Mouse (Mus musculus) spleen, postnatal 10 days (tissue): ENCODE measurements around the gene Gm10272.
"Not testable (repeated sequence)": the region's sequence is repeated elsewhere in the genome, so short reads cannot be mapped to it uniquely, and the experiment has no call there.

Source experiments
- DNase-seq, 2 experiments: peaks; one replicate each; pipeline ENCODE4 v3.0.0; 2021 to 2022; ENCODE audit warnings: low spot score in 2 of 2

Gene Gm10272

DNA sequence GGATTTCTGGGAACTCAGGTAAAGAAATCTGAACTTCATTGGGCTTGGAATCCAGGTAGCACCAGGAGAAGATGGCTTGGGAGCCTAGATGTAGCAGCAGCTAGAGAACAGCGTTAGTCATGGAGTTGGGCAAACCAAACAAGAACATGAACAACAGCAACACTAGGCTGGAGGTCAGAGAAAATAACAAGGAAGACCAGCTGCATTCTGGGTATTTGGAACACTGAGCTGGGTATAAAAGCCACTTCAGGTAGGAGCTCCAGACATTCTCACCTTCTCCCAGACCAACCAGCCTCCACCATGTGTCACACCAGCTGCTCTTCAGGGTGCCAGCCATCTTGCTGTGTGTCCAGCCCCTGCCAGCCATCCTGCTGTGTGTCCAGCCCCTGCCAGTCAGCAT is at the start of gene Gm10272:
TSS of gene Gm10272 (plus strand) at position 301 of the 400 bp plus-strand sequence.
- no peak for DNase-seq

DNA sequence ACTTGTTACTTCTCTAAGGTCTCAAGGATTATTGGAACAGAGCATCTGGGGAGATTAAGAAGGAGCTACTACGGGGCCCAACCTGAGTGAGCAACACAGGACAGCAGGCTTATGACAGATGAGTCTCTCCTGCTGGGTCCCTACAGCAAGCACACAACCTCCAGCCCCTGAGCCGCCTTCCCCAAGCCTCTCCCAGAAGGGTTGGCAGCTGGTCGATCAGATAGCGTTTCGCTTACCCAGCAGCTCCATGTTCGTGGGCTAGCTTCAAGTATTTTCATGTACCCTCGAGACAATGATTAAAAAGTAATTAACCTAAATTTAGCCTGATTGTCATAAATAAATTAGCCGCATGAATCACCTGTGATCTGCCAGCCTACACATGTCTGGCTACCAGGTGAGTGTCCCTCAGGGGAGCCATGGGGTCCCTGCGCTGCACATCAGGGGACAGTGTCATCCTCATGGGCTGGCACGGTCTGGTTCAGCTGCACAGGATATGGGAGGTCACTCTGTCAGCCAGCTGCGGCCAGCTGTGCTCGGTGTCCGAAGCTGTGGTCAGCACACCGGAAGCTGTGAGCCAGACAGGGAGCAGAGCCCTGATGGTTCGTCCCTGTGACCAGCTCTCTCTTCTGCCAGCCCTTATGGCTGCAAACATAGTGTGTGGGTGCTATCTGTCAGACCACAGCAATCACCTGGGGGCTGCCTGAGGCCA is 48.0 kb upstream of the Gm10272 start:
- DNase-seq, result no peak

DNA sequence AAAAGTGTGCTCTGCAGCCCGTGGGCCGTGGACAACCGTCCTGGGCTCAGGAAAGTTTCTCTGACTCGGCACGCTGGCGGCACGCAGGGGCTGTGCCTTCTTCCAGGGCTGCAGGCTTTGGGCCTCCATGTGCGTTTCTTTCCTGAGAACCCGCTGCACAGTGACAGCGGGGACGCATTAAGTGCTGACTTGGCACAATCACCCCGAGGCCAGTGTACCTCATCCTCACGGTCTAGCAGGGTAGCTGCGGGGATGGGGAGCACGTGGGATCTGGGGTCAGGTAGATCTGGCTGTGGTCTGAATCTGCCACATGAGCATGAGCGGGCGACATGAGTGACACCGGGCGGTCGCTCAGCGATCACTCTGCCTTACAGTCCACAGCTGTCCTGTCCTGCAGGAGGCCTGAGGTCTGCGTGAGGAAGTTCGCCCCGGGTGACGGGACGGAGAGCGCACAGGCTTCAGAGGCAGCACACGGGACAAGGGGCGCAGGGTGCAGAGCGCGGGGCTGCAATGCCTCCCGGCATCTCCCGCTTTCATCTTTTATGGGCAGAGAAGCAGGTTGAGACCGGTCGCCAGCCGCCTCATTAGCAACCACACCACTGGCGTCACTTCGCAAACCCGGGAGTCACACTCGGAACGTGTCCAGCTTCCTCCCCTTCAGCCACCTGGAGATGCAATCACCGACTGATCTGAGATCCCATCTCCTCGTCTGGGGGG is 42.3 kb upstream of the Gm10272 start:
- no peak for DNase-seq

DNA sequence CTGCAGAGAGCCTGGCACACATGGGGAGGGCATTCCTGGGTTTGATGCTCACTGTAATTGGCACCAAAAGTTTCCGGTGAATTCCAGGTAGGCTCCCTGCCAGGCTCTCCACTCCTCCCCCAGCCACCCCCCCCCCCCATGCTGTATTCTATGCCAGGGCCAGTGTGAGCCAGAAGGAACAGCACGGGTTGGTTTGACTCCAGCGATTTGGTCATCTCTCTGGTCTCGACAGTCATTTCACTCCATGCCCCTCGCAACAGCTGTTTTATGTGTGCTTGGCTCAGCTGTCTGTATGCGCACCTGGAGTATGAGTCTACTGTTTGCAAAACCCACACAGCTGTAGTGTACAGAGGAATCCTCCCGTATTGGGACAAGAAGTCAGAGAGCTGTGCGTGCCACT is 40.1 kb upstream of the Gm10272 start:
- no peak for DNase-seq

DNA sequence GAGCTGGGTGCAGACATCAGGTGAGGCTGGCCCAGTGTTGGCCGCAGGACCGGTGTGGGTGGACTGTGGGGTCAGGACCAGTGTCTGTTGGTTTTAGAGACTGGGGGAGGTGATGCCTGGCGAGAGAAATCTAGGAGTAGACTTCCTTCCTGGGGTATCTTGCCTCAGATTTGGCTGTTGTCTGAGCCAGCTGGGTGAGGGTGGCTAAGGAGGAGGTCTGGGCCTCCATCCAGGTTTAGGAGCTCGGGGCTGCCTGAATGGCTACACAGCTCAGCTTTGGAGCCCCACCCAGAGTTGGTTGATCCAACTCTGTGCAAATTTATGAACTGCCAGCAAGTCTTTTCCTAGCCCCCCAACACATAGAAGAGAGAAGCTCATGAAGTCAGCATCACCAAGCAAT is 39.0 kb upstream of the Gm10272 start:
- no peak for DNase-seq

DNA sequence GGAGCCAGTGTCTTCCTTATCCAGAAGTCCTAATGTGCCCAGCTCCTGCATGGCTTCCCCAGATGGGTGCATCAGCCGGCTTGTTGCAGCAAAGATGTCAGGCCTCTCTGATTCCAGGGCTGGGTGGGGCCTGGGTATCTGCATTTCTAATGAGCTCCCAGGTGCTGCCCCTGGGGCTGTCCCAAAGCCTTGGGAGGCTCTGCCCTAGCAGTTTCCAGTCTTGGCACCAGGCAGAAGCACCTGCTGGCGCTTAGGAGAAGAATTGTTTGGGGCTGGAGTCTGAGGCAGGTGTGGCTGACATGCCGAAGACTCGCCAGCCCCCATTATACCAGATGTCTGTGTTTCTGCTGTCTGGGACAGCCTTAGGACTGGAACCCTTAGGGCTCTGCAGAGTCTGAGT is 35.7 kb upstream of the Gm10272 start:
- no peak for DNase-seq

DNA sequence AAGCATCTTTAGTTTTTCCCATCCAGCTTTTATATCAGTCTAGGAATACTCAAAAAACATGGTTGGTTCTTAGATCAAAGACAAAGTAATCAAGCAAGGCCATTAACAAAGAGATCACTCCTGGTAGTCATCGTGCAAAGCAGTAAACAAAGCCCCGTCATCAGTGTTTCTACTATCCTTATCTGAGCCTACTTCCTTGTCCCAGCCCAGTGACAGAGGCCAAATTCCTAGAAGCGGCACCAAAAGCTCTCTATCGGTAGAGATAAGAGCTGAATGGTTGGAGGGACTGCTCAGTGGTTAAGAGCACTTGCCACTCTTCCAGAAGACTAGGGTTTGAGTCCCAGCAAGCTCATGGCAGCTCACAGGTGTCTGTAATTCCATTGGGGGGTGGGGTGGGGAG is 34.9 kb upstream of the Gm10272 start:
- DNase-seq, result no peak

DNA sequence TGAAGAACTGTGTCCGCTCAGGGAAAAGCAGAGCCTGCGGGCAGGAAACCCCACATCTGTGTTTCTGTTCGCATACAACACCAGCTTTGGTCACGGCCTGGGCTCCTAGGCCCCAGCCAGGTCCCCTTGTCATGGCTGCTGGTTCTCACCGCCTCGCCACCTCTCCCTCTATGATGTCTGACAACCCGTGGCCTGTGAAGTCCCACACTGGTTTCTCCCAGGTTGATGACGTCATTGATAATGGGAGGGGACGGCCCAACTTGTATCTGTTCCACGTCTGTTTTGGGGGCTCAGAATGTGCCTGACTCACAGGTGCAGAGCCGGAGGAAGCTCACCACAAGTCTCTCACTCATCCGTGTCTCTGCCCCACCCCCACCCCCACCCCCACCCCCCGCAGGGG is 32.7 kb upstream of the Gm10272 start:
- peak in 1 of 2 experiments; percentile 37 for DNase-seq

DNA sequence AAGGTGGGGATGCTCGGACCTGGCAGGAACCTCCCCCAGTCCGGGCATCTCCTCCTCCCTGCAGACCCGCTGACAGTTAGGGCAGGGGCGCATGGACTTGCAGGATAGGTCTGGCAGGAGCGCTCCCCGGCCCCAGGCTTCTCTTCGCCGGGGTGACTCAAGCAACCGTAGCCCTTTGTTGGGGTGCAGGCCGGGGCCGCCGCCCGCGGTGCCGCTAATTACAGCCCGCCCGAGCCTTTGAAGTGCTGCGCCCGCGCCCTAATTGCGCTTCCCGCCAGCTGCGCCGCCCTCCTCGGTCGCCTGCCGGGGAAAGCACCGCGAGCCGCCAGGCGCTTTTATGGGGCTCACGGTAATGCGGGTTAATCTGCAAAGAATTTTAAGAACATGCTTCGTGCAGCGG is 28.9 kb upstream of the Gm10272 start:
- DNase-seq, result peak in 1 of 2 experiments; percentile 43

DNA sequence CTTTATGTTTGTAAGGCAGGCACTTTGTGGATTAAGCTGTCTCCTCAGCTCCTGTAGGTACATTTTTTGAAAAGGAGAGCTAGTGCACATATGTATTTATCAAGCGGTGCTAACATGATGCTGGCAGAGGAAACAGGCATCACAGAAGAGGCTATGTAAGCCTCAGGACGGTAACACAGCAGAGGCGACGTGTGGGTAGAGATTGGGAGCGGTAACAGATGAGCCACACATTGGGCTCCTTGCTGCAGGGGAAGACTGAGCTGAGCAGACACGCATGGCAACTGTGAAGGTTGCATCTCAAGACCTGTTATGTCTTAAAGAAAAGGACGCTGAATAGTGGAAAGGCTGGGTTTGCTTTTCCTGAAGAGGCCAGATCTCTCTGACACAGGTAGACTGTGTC is 23.4 kb upstream of the Gm10272 start:
- DNase-seq, result no peak

DNA sequence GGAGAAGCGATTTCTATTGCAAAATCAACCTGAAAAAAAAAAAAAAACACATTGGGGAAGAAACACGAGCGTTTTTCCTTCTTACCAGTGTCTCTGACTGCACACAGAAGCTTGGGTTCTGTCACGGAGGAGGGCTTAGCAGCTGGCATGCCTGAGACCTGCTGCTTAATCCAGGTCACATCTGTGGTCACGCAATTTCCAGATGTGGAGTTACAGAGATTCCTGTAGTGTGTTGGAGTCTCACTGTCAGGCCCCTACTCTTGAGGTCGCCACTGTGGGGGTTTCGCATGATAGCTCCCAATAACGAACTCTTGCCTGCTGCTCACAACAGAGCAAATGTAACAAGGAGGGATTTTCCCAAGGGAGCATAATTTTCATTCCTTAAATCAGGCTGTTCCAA is 22.2 kb upstream of the Gm10272 start:
- no peak for DNase-seq

DNA sequence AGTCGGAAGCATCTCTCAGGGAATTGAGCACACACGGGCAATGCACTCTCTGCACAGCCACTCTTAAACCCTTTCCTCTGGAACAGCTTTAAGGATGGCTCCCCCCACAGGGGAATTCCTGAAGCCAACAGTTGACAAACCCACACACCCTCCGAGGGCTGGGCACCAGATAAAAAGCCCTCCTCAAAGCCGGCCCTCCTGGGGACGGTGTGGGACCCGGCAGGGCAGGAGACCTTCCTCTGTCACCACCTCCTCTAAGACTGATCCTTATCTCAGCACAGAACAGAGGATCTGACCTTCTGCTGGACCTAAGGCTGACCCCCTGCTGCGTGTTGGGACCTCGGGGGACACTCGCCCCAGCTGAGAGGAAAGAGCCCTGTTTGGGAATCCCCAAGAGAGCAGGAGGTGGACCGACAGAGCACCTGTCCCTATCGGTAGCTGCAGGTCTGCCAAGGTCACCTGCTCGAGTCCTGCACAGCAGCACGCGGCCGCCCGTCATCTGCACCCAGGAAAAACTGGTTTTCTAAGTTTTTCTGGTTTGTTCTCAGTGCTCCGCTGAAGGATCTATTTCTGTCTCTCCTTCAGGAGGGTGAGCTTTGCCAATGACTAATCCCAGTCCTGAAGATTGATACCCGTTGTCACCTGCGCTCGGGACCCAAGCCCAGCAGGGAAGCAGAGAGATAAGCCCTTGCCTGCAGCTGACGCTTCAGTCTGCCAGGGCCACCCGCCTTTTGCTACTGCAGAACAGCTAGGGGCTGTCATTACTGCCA is 20.3 kb upstream of the Gm10272 start, which contains the start of gene Tspear:
TSS of gene Tspear (plus strand) at position 675 of the 770 bp plus-strand sequence.
- no peak for DNase-seq

DNA sequence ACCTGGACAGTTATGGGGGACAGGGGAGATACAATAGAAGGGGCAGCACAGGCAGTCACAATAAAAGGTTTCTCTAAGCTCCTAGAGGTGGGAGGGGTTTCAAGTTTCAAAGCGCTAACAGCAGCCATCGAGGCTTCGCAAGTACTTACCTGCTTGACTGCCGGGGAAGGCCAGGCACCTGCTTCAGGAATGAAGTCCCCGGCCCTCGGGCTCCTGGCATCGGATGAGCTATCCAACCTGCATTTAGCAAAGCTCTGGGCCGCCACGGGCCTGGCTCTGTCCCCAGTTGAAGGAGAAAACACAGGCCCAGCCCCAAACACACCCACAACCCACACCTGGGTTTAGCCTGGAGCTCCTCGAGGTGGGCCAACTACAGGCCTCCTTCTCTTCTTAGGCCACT is 19.4 kb upstream of the Gm10272 start:
- no peak for DNase-seq

DNA sequence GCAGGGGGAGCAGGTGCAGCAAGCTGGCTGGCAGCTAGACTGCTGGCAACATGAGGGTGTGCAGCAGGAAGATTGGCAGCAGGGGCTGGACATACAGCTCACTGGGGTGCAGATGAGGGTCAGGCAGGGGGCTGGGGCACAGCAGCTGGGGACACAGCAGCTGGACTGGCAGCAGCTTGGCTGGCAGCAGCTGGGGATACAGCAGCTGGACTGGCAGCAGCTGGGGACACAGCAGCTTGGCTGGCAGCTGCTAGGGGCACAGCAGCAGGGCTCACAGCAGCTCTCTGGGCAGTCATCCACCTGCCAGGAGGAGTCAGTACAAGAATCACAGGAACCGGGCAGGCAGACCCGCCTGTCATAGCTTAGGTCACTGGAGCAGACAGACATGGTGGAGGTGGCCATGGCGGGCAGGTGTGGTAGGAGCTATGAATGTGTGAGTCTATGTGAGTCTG is 16.0 kb upstream of the Gm10272 start, which contains the start of gene Gm19402:
TSS of gene Gm19402 (minus strand) at position 402 of the 452 bp plus-strand sequence.
- DNase-seq, result not testable (repeated sequence)

DNA sequence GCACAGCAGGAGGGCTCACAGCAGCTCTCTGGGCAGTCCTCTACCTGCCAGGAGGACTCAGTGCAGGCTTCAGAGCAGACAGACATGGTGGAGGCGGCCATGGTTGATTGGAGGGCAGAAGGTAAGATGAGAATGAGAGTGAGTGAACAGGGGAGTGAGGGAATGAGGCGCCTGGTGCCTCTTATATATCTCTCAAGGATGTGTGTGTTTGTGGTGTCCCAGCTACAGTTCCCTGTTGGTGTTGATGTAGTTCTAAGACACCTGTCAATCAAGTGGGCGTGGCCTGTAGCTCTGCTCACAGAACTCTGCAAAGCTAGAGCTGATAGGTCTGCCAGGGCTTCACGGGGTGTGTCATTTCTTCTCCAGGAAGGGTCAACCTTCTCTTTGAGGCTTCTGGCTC is 9.3 kb upstream of the Gm10272 start, which contains the start of gene Gm9508:
TSS of gene Gm9508 (minus strand) at position 101 of the 400 bp plus-strand sequence.
- DNase-seq, result no peak

DNA sequence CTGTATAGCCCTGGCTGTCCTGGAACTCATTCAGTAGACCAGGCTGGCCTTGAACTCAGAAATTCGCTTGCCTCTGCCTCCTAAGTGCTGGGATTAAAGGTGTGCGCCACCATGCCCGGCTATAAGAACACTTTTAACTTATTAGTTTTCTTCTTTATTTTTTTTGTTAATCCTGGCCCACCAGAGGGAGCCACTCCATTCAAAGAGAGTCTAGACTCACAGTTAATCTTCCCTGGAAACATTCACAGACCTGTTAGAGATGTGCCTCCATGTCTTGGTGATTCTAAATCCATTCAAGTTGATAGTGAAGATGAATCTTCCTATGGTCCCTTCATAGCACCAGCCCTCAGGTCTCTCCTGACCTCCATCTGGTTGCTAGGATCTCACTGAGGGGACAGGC is 3.4 kb downstream of the Gm10272 start:
- DNase-seq, result no peak

DNA sequence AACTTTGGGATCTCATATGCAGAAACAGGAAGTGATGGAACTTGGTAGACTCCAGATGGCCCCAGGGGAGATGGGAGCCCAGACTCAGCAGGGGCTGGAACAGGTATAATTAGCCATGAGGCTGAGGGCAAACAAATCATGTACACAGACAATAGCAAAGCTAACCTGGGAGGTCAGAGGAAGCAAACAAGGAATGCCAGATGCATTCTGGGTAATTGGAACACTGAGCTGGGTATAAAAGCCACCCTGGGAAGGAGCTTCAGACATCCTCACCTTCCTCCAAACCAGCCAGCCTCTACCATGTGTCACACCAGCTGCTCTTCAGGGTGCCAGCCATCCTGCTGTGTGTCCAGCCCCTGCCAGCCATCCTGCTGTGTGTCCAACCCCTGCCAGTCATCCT is 4.7 kb downstream of the Gm10272 start, which contains the start of gene Gm10024:
TSS of gene Gm10024 (plus strand) at position 301 of the 400 bp plus-strand sequence.
- not testable (repeated sequence) for DNase-seq

DNA sequence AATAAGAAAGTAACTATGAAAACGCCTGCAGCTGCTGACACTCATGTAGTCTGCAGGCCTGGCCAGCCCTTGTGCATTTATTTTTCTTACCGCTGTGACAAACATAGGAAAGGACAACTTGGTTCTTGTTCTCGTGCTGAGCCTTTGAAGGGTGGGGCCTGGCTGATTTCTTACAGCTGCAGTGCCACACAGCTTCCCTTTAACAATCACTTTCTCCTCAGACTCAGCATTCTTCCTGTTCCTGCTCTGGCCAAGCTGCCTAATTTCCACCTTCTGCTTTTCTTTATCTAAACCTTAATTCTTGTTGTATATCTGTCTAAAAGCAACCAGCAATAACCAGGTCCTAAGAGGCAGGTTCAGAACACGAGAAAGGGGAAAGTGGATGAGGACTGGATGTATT is 7.3 kb downstream of the Gm10272 start:
- no peak for DNase-seq

DNA sequence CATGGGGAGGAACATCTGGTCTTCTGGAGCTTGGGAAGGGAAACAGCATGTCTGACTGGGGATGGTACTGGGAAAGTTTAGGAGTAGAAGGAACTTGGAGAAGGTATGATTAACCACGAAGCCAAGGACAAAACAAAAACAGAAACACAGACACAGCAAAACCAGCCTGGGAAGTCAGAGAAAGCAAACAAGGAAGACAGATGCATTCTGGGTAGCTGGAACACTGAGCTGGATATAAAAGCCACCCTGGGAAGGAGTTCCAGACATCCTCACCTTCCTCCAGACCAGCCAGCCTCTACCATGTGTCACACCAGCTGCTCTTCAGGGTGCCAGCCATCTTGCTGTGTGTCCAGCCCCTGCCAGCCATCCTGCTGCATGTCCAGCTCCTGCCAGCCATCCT is 9.1 kb downstream of the Gm10272 start, which contains the start of gene Gm10142:
TSS of gene Gm10142 (plus strand) at position 301 of the 400 bp plus-strand sequence.
- no peak for DNase-seq

DNA sequence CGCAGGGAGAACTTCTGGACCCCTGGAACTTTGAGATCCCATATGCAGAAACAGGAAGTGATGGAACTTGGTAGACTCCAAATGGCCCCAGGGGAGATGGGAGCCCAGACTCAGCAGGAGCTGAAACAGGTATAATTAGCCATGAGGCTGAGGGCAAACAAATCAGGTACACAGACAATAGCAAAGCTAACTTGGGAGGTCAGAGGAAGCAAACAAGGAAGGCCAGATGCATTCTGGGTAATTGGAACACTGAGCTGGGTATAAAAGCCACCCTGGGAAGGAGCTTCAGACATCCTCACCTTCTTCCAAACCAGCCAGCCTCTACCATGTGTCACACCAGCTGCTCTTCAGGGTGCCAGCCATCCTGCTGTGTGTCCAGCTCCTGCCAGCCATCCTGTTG is 13.9 kb downstream of the Gm10272 start, which contains the start of gene Krtap12-1:
TSS of gene Krtap12-1 (plus strand) at position 301 of the 400 bp plus-strand sequence.
- not testable (repeated sequence) for DNase-seq

DNA sequence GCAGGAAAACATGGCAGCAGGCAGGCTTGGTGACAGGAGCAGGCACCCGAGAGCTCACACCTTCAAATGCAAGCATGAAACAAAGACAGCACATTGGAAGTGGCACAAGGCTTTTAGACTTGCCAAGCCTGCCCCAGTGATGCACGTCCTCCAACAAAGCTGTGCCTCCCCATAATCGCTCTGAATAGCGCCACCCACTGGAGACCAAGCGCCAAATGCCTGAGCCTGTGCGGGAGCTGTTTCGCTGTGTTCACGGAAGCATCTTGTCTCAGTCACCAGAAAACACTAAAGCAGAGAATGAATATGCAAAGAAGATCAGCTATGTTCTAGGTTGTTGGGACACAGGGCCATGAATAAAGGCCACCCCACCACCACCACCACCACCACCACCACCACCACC is 18.4 kb downstream of the Gm10272 start:
- no peak for DNase-seq

DNA sequence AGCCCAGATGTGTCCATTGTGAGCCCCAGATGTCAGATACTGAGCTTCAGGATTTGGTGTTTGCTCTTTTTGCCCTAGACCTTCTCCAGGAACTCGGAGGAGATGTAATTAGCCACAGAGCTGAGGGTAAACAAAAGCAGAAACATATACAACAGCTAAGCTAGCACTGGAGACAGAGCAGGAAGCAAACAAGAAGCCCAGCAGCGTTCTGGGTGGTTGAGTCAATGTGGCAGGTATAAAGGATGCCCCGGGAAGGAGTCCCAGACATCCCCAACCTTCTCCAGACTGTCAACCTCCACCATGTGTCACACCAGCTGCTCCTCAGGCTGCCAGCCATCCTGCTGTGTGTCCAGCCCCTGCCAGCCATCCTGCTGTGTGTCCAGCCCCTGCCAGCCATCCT is 19.8 kb downstream of the Gm10272 start, which contains the start of gene Gm10100:
TSS of gene Gm10100 (plus strand) at position 301 of the 400 bp plus-strand sequence.
- no peak for DNase-seq
